Mouse (Mus musculus) layer of hippocampus, adult 9-11 months (tissue): ENCODE measurements at regions not wholly inside any gene's neighbourhood (a gene's known extent, or its start where the extent isn't known, plus 50 kb on each side); places are given as distances from the start of the nearest gene placed in this dataset.

Source experiments
- DNase-seq: peaks from one replicate; pipeline ENCODE4 v3.0.0; 2022

DNA sequence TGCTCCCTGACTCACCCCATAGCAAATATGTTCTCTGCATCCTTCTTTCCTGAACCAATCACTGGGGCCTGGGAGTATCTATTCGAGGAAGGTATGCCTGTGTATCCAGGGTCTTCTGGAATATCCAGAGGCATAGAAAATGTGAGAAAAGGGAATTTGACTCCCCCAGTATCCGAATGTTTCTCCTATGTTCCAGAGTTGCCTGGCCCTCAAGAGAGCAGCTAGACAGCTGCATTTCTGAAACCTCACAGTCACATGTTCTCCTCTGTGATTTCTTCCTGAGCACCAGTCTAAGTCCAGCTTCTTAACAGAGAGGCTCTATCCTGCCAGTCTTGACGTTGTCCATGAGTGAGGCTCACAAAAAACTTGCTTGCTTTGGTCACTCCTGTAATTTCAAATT is 719.9 kb upstream of the Igfbp3 start:
- no peak for DNase-seq

GRCm38 (mm10) chr11:7932638-7933037 is 718.9 kb upstream of the Igfbp3 start:
- DNase-seq = no peak

DNA sequence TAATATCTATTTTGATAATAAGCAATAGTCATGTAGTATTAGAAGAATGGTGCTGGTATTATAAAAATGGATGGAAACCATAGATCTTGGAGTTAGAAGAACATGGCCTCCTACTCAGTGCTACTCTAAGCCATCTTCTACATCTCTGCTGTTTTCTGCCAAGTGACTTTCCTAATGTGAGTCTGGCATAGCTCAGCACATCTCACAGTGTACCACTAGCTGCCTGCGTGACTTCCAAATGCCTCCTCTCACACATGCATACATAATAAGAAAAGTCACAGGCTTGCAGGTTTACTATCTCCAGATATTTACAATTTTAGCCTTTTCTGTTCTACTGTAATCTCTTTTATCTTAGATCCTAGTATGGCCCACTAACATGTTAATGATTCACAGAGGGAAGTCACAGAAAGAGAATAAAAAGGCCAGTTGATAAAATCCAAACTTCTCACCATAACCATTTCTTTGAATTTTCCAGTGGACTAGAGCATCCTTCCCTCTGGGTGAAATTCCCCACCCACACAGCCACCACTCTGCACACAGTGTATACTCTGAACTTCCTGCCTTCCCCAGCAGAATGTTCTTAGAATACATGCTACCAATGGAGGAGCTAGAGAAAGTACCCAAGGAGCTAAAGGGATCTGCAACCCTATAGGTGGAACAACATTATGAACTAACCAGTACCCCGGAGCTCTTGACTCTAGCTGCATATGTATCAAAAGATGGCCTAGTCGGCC is 717.5 kb upstream of the Igfbp3 start:
- DNase-seq = no peak

GRCm38 (mm10) chr11:7927676-7928075 is 714.0 kb upstream of the Igfbp3 start:
- DNase-seq = no peak

DNA sequence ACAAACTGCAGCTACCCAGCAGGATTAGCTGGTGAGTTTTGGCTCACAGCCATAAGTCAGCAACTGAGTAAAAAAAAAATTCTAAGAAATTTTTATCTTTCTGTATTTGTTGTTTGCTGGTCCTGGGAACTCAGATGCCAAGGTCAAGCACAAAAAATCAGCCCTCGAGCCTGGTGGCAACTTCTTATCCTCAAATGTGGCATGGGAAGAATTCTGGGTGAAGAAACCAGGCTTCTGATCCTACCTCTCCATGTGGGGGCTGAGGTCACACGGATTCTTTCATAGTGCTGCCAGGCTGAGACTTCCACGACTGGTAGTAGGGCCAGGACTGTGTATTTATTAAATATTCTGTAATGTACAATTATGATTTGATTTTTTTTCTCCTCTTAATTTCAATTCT is 698.3 kb upstream of the Igfbp3 start:
- DNase-seq = no peak

DNA sequence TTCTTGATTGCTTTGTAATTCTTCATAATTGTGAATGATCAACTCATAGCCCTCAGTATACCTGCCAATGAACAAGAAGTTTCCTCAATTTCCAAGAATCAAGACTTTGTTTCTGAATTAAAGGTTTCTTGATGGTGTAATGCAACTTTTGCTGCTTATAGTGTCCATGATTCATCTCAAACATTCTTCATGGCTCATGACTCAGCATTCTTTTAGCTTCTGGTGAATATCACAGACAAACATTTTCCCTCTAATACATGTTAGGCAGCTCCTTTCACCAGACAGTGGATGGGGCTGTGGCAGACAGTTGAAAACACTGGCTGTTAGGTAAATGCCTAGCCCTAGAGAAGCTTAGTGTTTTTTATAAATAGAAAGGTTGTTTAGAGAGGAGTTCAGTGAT is 686.5 kb upstream of the Igfbp3 start:
- DNase-seq = no peak

DNA sequence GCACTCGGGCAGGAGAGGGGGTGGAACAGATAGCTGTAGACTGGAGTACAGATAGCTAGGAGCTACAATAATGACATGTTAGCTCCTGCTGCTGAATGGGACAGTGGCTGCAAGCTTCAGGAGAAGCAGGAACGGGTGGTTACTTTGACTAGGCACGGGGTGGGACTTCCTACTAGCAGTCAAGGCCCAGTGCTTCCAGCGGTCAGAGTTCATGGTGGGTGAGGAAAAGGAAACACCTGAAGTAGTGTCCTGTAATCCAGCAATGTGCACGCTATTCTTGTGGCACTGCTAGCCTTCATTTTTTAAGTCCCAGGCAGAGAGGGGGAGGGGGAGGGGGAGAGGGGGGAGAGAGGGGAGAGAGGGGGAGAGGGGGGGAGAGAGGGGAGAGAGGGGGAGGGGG is 684.5 kb upstream of the Igfbp3 start:
- no peak for DNase-seq

- no peak for DNase-seq
These were observed 666.8 kb upstream of the Igfbp3 start for GRCm38 (mm10) chr11:7880506-7880905.

GRCm38 (mm10) chr11:7864116-7864515 is 650.4 kb upstream of the Igfbp3 start:
- DNase-seq = no peak

- no peak for DNase-seq
These were observed 650.0 kb upstream of the Igfbp3 start for GRCm38 (mm10) chr11:7863711-7864110.

GRCm38 (mm10) chr11:7862547-7862946 is 648.8 kb upstream of the Igfbp3 start:
- no peak for DNase-seq

DNA sequence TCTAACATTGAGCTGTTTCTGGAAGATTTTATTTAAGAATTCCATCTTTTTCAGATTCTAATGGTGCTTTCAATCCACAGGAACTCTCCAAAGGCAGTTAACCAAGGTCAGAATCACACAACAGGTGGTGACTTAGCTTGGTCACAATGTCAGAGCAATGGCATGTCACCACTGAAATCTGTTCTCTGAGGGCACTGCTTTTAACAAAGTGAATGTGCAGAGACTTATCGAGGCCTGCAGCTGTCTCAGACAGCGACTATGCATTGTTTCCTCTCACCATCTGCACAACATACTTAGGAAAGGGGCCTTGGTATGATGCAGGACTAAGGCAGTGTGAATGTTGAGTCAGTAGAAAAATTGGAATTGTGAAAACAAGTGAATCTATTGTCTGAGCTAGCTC is 638.9 kb upstream of the Igfbp3 start:
- no peak for DNase-seq

- DNase-seq = no peak
These were observed 624.9 kb upstream of the Igfbp3 start for GRCm38 (mm10) chr11:7838311-7839237.

DNA sequence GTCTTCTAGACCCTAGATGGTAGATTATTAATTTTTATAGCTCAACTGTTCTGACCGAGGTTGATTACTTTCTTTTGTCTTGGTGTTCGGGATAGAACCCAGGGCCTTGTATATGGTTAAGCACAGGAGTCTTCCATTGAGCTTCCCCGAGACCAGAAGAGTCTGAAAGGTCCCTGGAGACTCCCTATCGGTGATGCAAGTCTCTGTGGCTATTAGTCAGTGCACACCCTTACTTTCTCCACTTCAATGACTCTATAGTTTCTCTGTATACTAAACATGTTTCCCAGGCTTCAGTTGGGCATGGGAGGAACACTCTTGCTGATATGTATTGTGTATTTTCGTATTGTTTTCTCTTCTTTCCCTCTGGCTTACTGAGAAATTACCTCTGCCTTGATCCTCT is 623.8 kb upstream of the Igfbp3 start:
- DNase-seq = no peak

DNA sequence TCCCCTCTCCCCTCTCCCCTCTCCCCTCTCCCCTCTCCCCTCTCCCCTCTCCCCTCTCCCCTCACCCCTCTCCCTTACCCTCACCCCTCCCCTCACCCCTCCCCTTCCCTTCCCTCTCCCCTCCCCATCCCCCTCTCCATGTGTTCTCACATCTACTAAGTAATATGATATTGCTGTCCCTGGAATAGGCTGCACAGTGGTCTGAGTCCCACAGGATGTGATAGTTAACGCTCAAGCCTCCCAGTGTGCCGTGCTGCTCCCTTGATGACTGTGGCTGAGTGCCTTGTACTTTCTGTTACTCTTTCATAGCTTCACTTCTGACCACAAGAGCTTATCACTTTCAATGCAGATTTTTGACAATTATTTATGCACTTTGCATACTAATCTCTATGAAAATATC is 620.4 kb upstream of the Igfbp3 start:
- no peak for DNase-seq

DNA sequence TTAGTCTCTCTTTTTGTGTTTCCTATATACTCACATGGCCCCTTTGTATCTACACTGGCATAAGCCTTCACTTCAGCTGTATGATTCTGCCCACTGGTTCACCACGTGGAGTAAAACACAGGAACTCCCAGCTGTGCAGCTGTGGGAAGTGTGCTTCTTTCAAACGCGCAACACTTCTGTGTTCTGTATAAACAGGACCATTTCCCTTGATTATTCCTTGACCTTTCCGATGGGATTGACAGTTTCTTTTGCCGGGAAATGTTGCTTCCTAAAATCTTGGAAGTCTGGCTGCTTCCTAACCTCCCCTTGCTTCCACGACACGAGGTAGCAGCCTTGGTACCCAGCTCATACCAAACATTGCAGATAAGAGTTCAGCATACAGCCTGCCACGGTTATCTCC is 618.7 kb upstream of the Igfbp3 start:
- DNase-seq = no peak

- no peak for DNase-seq
These were observed 616.0 kb upstream of the Igfbp3 start for GRCm38 (mm10) chr11:7829770-7830169.

DNA sequence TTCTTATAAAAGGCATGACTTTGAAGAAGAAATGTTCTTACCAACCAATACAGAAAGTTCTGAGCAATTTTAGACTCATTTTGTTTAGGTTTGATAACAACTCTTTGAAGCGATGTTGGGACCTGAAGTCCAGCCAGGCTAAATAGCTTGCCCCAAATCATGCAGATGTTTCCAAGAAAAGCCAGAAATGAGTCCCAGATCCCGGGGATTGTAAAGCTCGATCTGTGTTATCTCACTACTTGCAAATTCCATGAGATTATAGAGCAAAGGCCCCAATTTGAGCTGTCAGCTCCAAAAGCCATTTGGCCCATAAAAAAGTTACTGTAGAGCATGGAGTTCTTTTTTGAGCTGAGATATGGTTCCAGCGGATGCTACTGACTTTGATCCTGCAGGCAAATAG is 614.3 kb upstream of the Igfbp3 start:
- DNase-seq = no peak

- peak; percentile 9 for DNase-seq
These were observed 613.7 kb upstream of the Igfbp3 start for GRCm38 (mm10) chr11:7827402-7827801.

GRCm38 (mm10) chr11:7815750-7816149 is 602.0 kb upstream of the Igfbp3 start:
- no peak for DNase-seq

GRCm38 (mm10) chr11:7814556-7814955 is 600.8 kb upstream of the Igfbp3 start:
- DNase-seq = no peak

DNA sequence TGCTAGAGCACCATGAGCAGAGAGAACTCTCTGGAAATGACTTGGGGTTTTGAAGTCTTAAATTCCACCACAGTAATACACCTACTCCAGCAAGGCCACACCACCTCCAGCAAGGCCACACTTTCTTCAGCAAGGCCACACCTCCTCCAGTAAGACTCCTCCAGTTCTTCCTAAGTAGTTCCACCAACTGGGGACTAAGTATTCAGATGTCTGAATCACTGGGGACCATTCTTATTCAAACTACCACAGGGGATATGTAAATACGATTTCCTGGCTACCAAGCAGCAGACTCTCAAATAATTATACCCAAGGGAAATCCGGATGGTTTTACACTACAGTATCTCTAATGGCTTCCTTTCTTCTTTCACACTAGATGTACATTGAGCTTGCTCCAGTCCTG is 598.7 kb upstream of the Igfbp3 start:
- no peak for DNase-seq

GRCm38 (mm10) chr11:7809741-7810140 is 596.0 kb upstream of the Igfbp3 start:
- no peak for DNase-seq

DNA sequence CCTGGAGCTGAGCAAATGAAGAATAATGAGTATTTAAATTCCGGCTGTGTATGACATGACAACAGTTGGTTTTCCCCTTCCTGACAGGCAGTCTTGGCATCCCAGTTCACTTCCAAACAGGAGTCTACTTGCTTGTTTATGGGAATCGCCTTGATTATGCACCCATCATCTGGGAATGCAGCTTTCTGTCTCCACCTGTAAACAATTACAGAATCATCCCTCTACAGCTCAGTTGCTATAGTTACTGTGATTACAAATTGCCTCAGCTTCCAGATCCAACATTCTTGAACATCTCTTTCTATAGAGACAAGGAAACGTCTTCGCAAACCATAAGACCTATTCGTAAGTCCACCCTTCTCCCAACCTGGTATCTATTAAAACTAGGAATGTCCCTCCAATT is 582.6 kb upstream of the Igfbp3 start:
- no peak for DNase-seq
